23 mouse cellular contexts compared by ENCODE assay signal in genomic region chr7:16643106-16643505, GRCm38 (mm10). TPM values are rescaled to one million over a fixed set of nuclear protein-coding genes. Genes with fewer than 3 reads are reported as not detected.
A peak's percentile ranks its signal among the peaks of the same experiment; 100 is the strongest.
DNase-seq lines count a peak whose midpoint lies in the region; ATAC-seq lines count a peak whose summit lies in the region.
"Not testable (repeated sequence)": the region's sequence is repeated elsewhere in the genome, so short reads cannot be mapped to it uniquely, and the experiment has no call there.
"Had no signal": no experiment of that assay in that cellular context is flagged by ENCODE, and none has a peak within 500 bp of the region (broad histone marks: within the 10 kb centered on the region; RNA-seq: fewer than 3 reads in every experiment).

No protein-coding gene starts in this region.

- DNase-seq in thymus, postnatal 10 days (ENCODE audit: low spot score in 2 of 2), result peak; percentile 35 to 57
- peak; percentile 51 for DNase-seq in thymus, postnatal 25 days
- peak; percentile 61 for DNase-seq in thymus, postnatal 4 days

- H3K27ac ChIP-seq in embryonic facial prominence, embryonic 15.5 days (replicated peaks); heart, embryonic 16.5 days (ENCODE audit: low read length); liver, embryonic 12.5 days: not testable (repeated sequence)

- H3K4me1 ChIP-seq in embryonic facial prominence, embryonic 15.5 days; liver, embryonic 12.5 days: not testable (repeated sequence)
- peaks cover 15% of the 10 kb centered on the region for H3K4me1 ChIP-seq in heart, embryonic 16.5 days (ENCODE audit: control insufficient read depth, insufficient read depth, low read length)

- peak; percentile 90 for ATAC-seq in CD4-positive, CD25-positive, alpha-beta regulatory T cell, adult 4 months
- ATAC-seq in embryonic facial prominence, embryonic 15.5 days (ENCODE audit: insufficient number of reproducible peaks, low FRiP score, low TSS enrichment, low read depth), result peak; percentile 51; the same call in 1 of the 2 replicates
- peak; percentile 65 for ATAC-seq in heart, embryonic 16.5 days (replicated peaks; ENCODE audit: extremely low read depth, insufficient read depth, low FRiP score)
- peak; percentile 24; the same call in 1 of the 2 replicates for ATAC-seq in liver, embryonic 12.5 days
- 0 out of 2 replicates have a peak, but pooled peaks have one; percentile 6 for ATAC-seq in neutrophil, adult 5-6 weeks (ENCODE audit: extremely low read depth, insufficient number of reproducible peaks, low FRiP score, poor library complexity, severe bottlenecking)

- not testable (repeated sequence) for H3K27me3 ChIP-seq in embryonic facial prominence, embryonic 15.5 days; heart, embryonic 16.5 days (ENCODE audit: control insufficient read depth, insufficient read depth, low read length); liver, embryonic 12.5 days (replicated peaks)

- not testable (repeated sequence) for H3K4me3 ChIP-seq in embryonic facial prominence, embryonic 15.5 days (replicated peaks); heart, embryonic 16.5 days (ENCODE audit: low read length); liver, embryonic 12.5 days

- 49% methylated on average over 3 of the region's 4 CpGs for WGBS in embryonic facial prominence, embryonic 15.5 days
- WGBS in heart, embryonic 16.5 days, result 19% methylated on average over 3 of the region's 4 CpGs
- WGBS in liver, embryonic 12.5 days (ENCODE audit: insufficient replicate concordance), result 28% methylated on average over 4 of the region's 4 CpGs

- H3K9ac ChIP-seq in embryonic facial prominence, embryonic 15.5 days; heart, embryonic 16.5 days (ENCODE audit: low read length); liver, embryonic 12.5 days: not testable (repeated sequence)

- not testable (repeated sequence) for H3K9me3 ChIP-seq in embryonic facial prominence, embryonic 15.5 days (replicated peaks); heart, embryonic 16.5 days (replicated peaks; ENCODE audit: control insufficient read depth, low read length); liver, embryonic 12.5 days (replicated peaks)

- not testable (repeated sequence) for H3K4me2 ChIP-seq in embryonic facial prominence, embryonic 15.5 days (replicated peaks); heart, embryonic 16.5 days (ENCODE audit: low read depth, low read length); liver, embryonic 12.5 days

- not testable (repeated sequence) for H3K36me3 ChIP-seq in embryonic facial prominence, embryonic 15.5 days; heart, embryonic 16.5 days (ENCODE audit: control insufficient read depth, insufficient read depth); liver, embryonic 12.5 days

RNA-seq across cellular contexts. Expression of gene Arhgap35, which starts 28.3 kb away (rescaled TPM):
- 1 to 10 TPM; 2.7 to 3.1 TPM for polyA plus RNA-seq in CD4-positive, CD25-positive, alpha-beta regulatory T cell, adult 4 months (2017; shearing (Covaris generic))
- 16.8 and 17.2 TPM in 2 replicates for polyA plus RNA-seq in embryonic facial prominence, embryonic 15.5 days (2015; fragmentation: Nextera tagmentation; extraction: Ambion mirVana)
- 12.9 and 16.0 TPM in 2 replicates for polyA plus RNA-seq in heart, embryonic 16.5 days (2015; fragmentation: Nextera tagmentation; extraction: Ambion mirVana)
- polyA plus RNA-seq in liver, embryonic 12.5 days (2016; fragmentation: Nextera tagmentation; extraction: Ambion mirVana), result 4.4 and 4.7 TPM in 2 replicates
- total RNA-seq in neutrophil, adult 5-6 weeks (2017), result 9.0 and 10.9 TPM in 2 replicates

RNA-seq across cellular contexts. Expression of gene Ceacam15, which starts 32.4 kb away (rescaled TPM):
- polyA plus RNA-seq in CD4-positive, CD25-positive, alpha-beta regulatory T cell, adult 4 months (2017; shearing (Covaris generic)), result 1 to 10 TPM in 1 of 2 experiments, under 1 TPM in 1; 0.91 to 1.2 TPM
- polyA plus RNA-seq in embryonic facial prominence, embryonic 15.5 days (2015; fragmentation: Nextera tagmentation; extraction: Ambion mirVana), result not detected in 2 replicates
- 0.86 and 1.0 TPM in 2 replicates for polyA plus RNA-seq in heart, embryonic 16.5 days (2015; fragmentation: Nextera tagmentation; extraction: Ambion mirVana)
- not detected in 2 replicates for polyA plus RNA-seq in liver, embryonic 12.5 days (2016; fragmentation: Nextera tagmentation; extraction: Ambion mirVana)
- not detected in 2 replicates for total RNA-seq in neutrophil, adult 5-6 weeks (2017)
- total RNA-seq: adrenal gland, adult 18-20 months; adrenal gland, adult 8-10 months; adrenal gland, postnatal 14 days; adrenal gland, postnatal 36 days; ES-E14; MEL had no signal
- polyA plus RNA-seq: cerebellum, adult 2 months; embryonic facial prominence, embryonic 10.5 days; embryonic facial prominence, embryonic 12.5 days; embryonic facial prominence, embryonic 14.5 days; erythroblast, embryonic 14.5 days; forebrain, embryonic 10.5 days; forebrain, embryonic 12.5 days; forebrain, embryonic 14.5 days; forebrain, embryonic 16.5 days had no signal

Comparison
In these comparisons a context has a peak if more than half of its experiments do, and no peak if none do; other contexts are left out.
1. ATAC-seq: peak in every context shown above with its lines; median percentile 90 in CD4-positive, CD25-positive, alpha-beta regulatory T cell, adult 4 months; 65 in heart, embryonic 16.5 days; 51 in embryonic facial prominence, embryonic 15.5 days; 24 in liver, embryonic 12.5 days; 6 in neutrophil, adult 5-6 weeks.